Mouse (Mus musculus) embryonic facial prominence, embryonic 14.5 days (tissue): Measurements from ENCODE around the gene Coq8a. TPM values are rescaled to one million over a fixed set of nuclear protein-coding genes. Genes with fewer than 3 reads are reported as not detected.

ENCODE experiments used
- ATAC-seq: fragments of 200-750 bp; cut with Nextera tagmentation; 2 replicates; pipeline ENCODE4 v1.8.0; 2017; ENCODE audit warnings: low read depth, moderate number of reproducible peaks, moderate TSS enrichment
- DNase-seq: peaks from one replicate; pipeline ENCODE4 v3.0.0-alpha.2; 2015; ENCODE audit warnings: low spot score
- H3K27ac ChIP-seq: fragments of 300-500 bp; sonication (generic); replicated peaks from 2 replicates; pipeline ENCODE4 v1.5.1; 2014; ENCODE audit warnings: low read depth, mild to moderate bottlenecking, low read length, moderate library complexity
- H3K27me3 ChIP-seq: fragments of 300-500 bp; sonication (generic); replicated peaks from 2 replicates; pipeline ENCODE4 v1.6.1; 2014; ENCODE audit warnings: low read length; ENCODE audit not compliant: control insufficient read depth, insufficient read depth
- H3K36me3 ChIP-seq: fragments of 300-500 bp; sonication (generic); 2 replicates; pipeline ENCODE4 v1.6.1; 2014; ENCODE audit warnings: low read length, mixed read lengths; ENCODE audit not compliant: control insufficient read depth, insufficient read depth
- H3K4me1 ChIP-seq: fragments of 300-500 bp; sonication (generic); 2 replicates; pipeline ENCODE4 v1.6.1; 2014; ENCODE audit warnings: antibody characterized with exemption, low read length; ENCODE audit not compliant: control insufficient read depth, insufficient read depth
- H3K4me2 ChIP-seq: fragments of 300-500 bp; sonication (generic); 2 replicates; pipeline ENCODE4 v1.6.1; 2014; ENCODE audit warnings: low read depth, mild to moderate bottlenecking, low read length, moderate library complexity, mixed read lengths
- H3K4me3 ChIP-seq: fragments of 300-500 bp; sonication (generic); 2 replicates; pipeline ENCODE4 v1.5.1; 2014; ENCODE audit warnings: low read depth, mild to moderate bottlenecking, low read length
- H3K9ac ChIP-seq: fragments of 300-500 bp; sonication (generic); 2 replicates; pipeline ENCODE4 v1.6.1; 2014; ENCODE audit warnings: low read depth, mild to moderate bottlenecking, low read length, moderate library complexity, mixed read lengths
- H3K9me3 ChIP-seq: fragments of 300-500 bp; sonication (generic); 2 replicates; pipeline ENCODE4 v1.6.1; 2016; ENCODE audit warnings: low read length; ENCODE audit not compliant: control insufficient read depth
- WGBS: fragments of 180-500 bp; shearing (Covaris S2); extraction: QIAGEN DNeasy Blood & Tissue Kit; methylation state at CpG from one replicate; pipeline ENCODE4 v1.1.7; 2014; 5-methylcytosine and 5-hydroxymethylcytosine counted together
- polyA plus RNA-seq: library from polyadenylated mRNA; unstranded; fragments of >200 nt; fragmentation: Nextera tagmentation; extraction: Ambion mirVana; gene quantifications from 2 replicates; pipeline ENCODE4 v1.2.1, GENCODE M21; 2014

Coq8a gene
- polyA plus RNA-seq, 1 experiment from 2014 or later = 24.7 TPM

GRCm38 (mm10) chr1:180226766-180227165 lies 27.4 kb upstream of the Coq8a start:
- H3K4me1 ChIP-seq = peaks cover 7% of the 10 kb centered on the region; the same call in 1 of the 2 replicates
- H3K27ac ChIP-seq = 0 out of 2 replicates have a peak overlapping the region, but pooled peaks have one; percentile 9
- H3K4me2 ChIP-seq = peak overlapping the region; percentile 64
- no peaks in the 10 kb centered on the region for H3K27me3 ChIP-seq
- WGBS = 80% methylated on average over 3 of the region's 3 CpGs
- ATAC-seq (no peak), DNase-seq (no peak)
- H3K9ac ChIP-seq = no peak overlapping the region
- no peaks in the 10 kb centered on the region for H3K9me3 ChIP-seq
- no peaks in the 10 kb centered on the region for H3K36me3 ChIP-seq
- H3K4me3 ChIP-seq = no peak overlapping the region

GRCm38 (mm10) chr1:180226221-180226713 lies 26.9 kb upstream of the Coq8a start:
- WGBS = 6% methylated on average over 12 of the region's 12 CpGs
- ATAC-seq (peak; percentile 86), DNase-seq (peak; percentile 54)
- Histone ChIP-seq H3K36me3 (no peaks in the 10 kb centered on the region), H3K27me3 (no peaks in the 10 kb centered on the region), H3K9ac (peak overlapping the region; percentile 52), H3K4me2 (peak overlapping the region; percentile 64), H3K4me1 (peaks cover 7% of the 10 kb centered on the region; the same call in 1 of the 2 replicates), H3K9me3 (no peaks in the 10 kb centered on the region), H3K27ac (peak overlapping the region; percentile 9; the same call in 1 of the 2 replicates), H3K4me3 (peak overlapping the region; percentile 43)

- H3K27me3 ChIP-seq = no peaks in the 10 kb centered on the region
- peak overlapping the region; percentile 43 for H3K4me3 ChIP-seq
- no peaks in the 10 kb centered on the region for H3K9me3 ChIP-seq
- H3K27ac ChIP-seq = 0 out of 2 replicates have a peak overlapping the region, but pooled peaks have one; percentile 9
- peaks cover 7% of the 10 kb centered on the region; the same call in 1 of the 2 replicates for H3K4me1 ChIP-seq
- H3K36me3 ChIP-seq = no peaks in the 10 kb centered on the region
- DNase-seq (peak; percentile 84), ATAC-seq (peak; percentile 94)
- WGBS = 14% methylated on average over 21 of the region's 21 CpGs
- H3K9ac ChIP-seq = peak overlapping the region; percentile 52
- peak overlapping the region; percentile 64 for H3K4me2 ChIP-seq
Measured at GRCm38 (mm10) chr1:180225500-180226220, 26.3 kb upstream of the Coq8a start.

- whole genome bisulfite sequencing = 82% methylated on average over 1 of the region's 1 CpGs
- Histone ChIP-seq H3K4me1 (peaks cover 7% of the 10 kb centered on the region; the same call in 1 of the 2 replicates), H3K27ac (no peak overlapping the region), H3K9ac (no peak overlapping the region), H3K4me2 (no peak overlapping the region), H3K27me3 (no peaks in the 10 kb centered on the region), H3K9me3 (no peaks in the 10 kb centered on the region), H3K36me3 (no peaks in the 10 kb centered on the region), H3K4me3 (no peak overlapping the region)
- ATAC-seq (no peak), DNase-seq (no peak)
Measured at GRCm38 (mm10) chr1:180222007-180222406, 22.6 kb upstream of the Coq8a start.

- H3K4me1 ChIP-seq = 0 out of 2 replicates have a peak, but pooled peaks cover 4% of the 10 kb centered on the region
- no peaks in the 10 kb centered on the region for H3K27me3 ChIP-seq
- H3K4me2 ChIP-seq = no peak overlapping the region
- H3K9ac ChIP-seq = no peak overlapping the region
- H3K27ac ChIP-seq = no peak overlapping the region
- no peaks in the 10 kb centered on the region for H3K9me3 ChIP-seq
- H3K36me3 ChIP-seq = no peaks in the 10 kb centered on the region
- no peak overlapping the region for H3K4me3 ChIP-seq
- ATAC-seq = no peak
- no peak for DNase-seq
- WGBS = 85% methylated on average over 19 of the region's 19 CpGs
Measured at GRCm38 (mm10) chr1:180220791-180221542, 21.6 kb upstream of the Coq8a start.

- Histone ChIP-seq H3K27me3 (no peaks in the 10 kb centered on the region), H3K4me3 (no peak overlapping the region), H3K4me2 (no peak overlapping the region), H3K27ac (no peak overlapping the region), H3K4me1 (no peaks in the 10 kb centered on the region), H3K36me3 (no peaks in the 10 kb centered on the region), H3K9ac (no peak overlapping the region), H3K9me3 (no peaks in the 10 kb centered on the region)
- ATAC-seq (no peak), DNase-seq (no peak)
- whole genome bisulfite sequencing = 58% methylated on average over 5 of the region's 5 CpGs
Measured at GRCm38 (mm10) chr1:180216541-180217276, 17.3 kb upstream of the Coq8a start.

- Histone ChIP-seq H3K4me1 (no peaks in the 10 kb centered on the region; the same call in 1 of the 2 replicates), H3K9me3 (no peaks in the 10 kb centered on the region), H3K4me3 (no peak overlapping the region), H3K4me2 (no peak overlapping the region), H3K27ac (no peak overlapping the region), H3K9ac (no peak overlapping the region), H3K36me3 (no peaks in the 10 kb centered on the region), H3K27me3 (no peaks in the 10 kb centered on the region)
- ATAC-seq = peak; percentile 87
- WGBS = 19% methylated on average over 4 of the region's 4 CpGs
- peak; percentile 77 for DNase-seq
Measured at GRCm38 (mm10) chr1:180215044-180215443, 15.6 kb upstream of the Coq8a start.

GRCm38 (mm10) chr1:180212911-180213310 lies 13.5 kb upstream of the Coq8a start:
- H3K4me2 ChIP-seq = no peak overlapping the region
- no peaks in the 10 kb centered on the region for H3K27me3 ChIP-seq
- no peaks in the 10 kb centered on the region for H3K36me3 ChIP-seq
- H3K9me3 ChIP-seq = no peaks in the 10 kb centered on the region
- 89% methylated on average over 5 of the region's 5 CpGs for WGBS
- no peak overlapping the region for H3K9ac ChIP-seq
- H3K4me3 ChIP-seq = no peak overlapping the region
- H3K27ac ChIP-seq = no peak overlapping the region
- DNase-seq (no peak), ATAC-seq (no peak)
- H3K4me1 ChIP-seq = no peaks in the 10 kb centered on the region; the same call in 1 of the 2 replicates
